Mouse (Mus musculus): ENCODE measurements around the gene Atpaf2.

DNA sequence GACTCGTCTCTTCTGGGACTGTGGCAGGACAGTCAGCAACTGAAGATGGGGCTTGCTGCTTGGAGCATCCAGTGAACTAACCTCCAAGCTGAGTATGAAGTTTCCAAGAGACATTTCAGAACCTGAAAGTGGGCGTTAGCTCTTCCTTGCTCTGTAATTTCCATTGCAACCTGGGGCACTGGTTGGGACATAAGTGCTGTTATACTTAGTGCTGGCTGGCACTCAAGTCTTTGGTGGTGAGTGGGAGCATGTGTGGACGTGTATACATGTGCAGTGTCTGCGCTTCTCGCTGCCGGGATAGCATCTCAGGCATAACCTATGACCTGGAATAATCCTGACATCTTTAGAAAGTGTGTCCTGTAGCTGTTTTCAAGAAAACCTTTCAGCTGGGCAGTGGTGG, 26.9 kb downstream of the Atpaf2 start:
- TF ChIP-seq POLR2A (IDR thresholded peaks at IDR 0.05; ENCODE audit: control insufficient read depth, low read depth, low read length) (no peak), CTCF (IDR thresholded peaks at IDR 0.05; ENCODE audit: control insufficient read depth, insufficient read depth, insufficient replicate concordance, low read depth, low read length) (no peak)

Measured in testis, adult 2 months (tissue).